Mouse (Mus musculus) liver, postnatal 0 days (tissue): ENCODE measurements around the gene Tm6sf2. TPM values are rescaled to one million over a fixed set of nuclear protein-coding genes. Genes with fewer than 3 reads are reported as not detected.

Experiments used
- ATAC-seq: fragments of 200-750 bp; cut with Nextera tagmentation; 2 replicates; pipeline ENCODE4 v1.8.0; 2017; ENCODE audit warnings: mild to moderate bottlenecking, moderate library complexity
- DNase-seq: peaks from one replicate; pipeline ENCODE4 v3.0.0-alpha.2; 2016
- H3K27ac ChIP-seq: fragments of 300-500 bp; sonication (generic); 2 replicates; pipeline ENCODE4 v1.5.1; 2014; ENCODE audit warnings: antibody characterized with exemption, moderate library complexity, mild to moderate bottlenecking, low read depth
- H3K27me3 ChIP-seq: fragments of 300-500 bp; sonication (generic); 2 replicates; pipeline ENCODE4 v1.6.1; 2014; ENCODE audit warnings: low read length, control low read depth, mixed read lengths; ENCODE audit not compliant: insufficient read depth
- H3K36me3 ChIP-seq: fragments of 300-500 bp; sonication (generic); replicated peaks from 2 replicates; pipeline ENCODE4 v1.6.1; 2014; ENCODE audit warnings: mild to moderate bottlenecking, control low read depth, low read length, moderate library complexity, mixed read lengths; ENCODE audit not compliant: insufficient read depth
- H3K4me1 ChIP-seq: fragments of 300-500 bp; sonication (generic); 2 replicates; pipeline ENCODE4 v1.6.1; 2014; ENCODE audit warnings: antibody characterized with exemption, mild to moderate bottlenecking, control low read depth; ENCODE audit not compliant: insufficient read depth
- H3K4me2 ChIP-seq: fragments of 300-500 bp; sonication (generic); 2 replicates; pipeline ENCODE4 v1.6.1; 2014; ENCODE audit warnings: low read depth, mild to moderate bottlenecking, low read length, moderate library complexity, mixed read lengths
- H3K4me3 ChIP-seq: fragments of 300-500 bp; sonication (generic); 2 replicates; pipeline ENCODE4 v1.5.1; 2014; ENCODE audit warnings: low read depth, low read length
- H3K9ac ChIP-seq: fragments of 300-500 bp; sonication (generic); replicated peaks from 2 replicates; pipeline ENCODE4 v1.6.1; 2014; ENCODE audit warnings: mild to moderate bottlenecking, moderate library complexity
- H3K9me3 ChIP-seq: fragments of 300-500 bp; sonication (generic); 2 replicates; pipeline ENCODE4 v1.6.1; 2016; ENCODE audit warnings: mild to moderate bottlenecking, control low read depth, low read length, mixed read lengths
- CTCF ChIP-seq: sonication (generic); IDR thresholded peaks from 2 replicates; pipeline ENCODE4 v1.5.1; 2016; ENCODE audit warnings: antibody characterized with exemption, low read depth
- EP300 ChIP-seq: IDR thresholded peaks from 2 replicates; pipeline ENCODE4 v1.6.1; 2016; ENCODE audit warnings: antibody characterized with exemption, low read depth, mild to moderate bottlenecking
- WGBS: fragments of 180-500 bp; shearing (Covaris S2); extraction: QIAGEN DNeasy Blood & Tissue Kit; methylation state at CpG from one replicate; pipeline ENCODE4 v1.1.7; 2014; ENCODE audit not compliant: insufficient replicate concordance; 5-methylcytosine and 5-hydroxymethylcytosine counted together
- polyA plus RNA-seq: library from polyadenylated mRNA; unstranded; fragments of >200 nt; fragmentation: Nextera tagmentation; extraction: Ambion mirVana; gene quantifications from 2 replicates; pipeline ENCODE4 v1.2.1, GENCODE M21; 2015

The Tm6sf2 gene
- polyA plus RNA-seq, 1 experiment from 2014 or later, result 38.7 TPM

DNA sequence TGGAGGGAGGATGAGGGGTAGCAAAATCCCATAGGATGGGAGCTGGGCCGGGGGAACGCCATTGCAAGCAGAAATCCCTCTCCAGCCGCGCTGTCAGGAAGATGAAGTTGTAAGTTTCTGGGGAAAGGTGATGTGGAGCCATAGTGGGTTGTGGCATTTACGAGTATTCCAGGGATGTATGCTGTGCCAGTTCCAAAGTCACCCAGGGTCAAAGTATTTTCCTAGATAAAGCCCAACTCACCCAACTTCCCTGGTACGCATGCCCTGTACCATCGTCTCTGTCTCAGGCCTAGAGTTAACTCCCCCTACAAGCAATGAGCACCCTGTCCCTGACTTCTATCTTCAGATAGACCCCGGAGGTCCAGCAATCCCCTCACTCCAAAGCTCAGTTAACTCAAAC, 396 bp downstream of the Tm6sf2 start:
- Histone ChIP-seq H3K9ac (peak overlapping the region; percentile 46; the same call in 1 of the 2 replicates), H3K27me3 (no peaks in the 10 kb centered on the region), H3K36me3 (peaks cover 20% of the 10 kb centered on the region; the same call in 1 of the 2 replicates), H3K4me2 (peak overlapping the region; percentile 68), H3K27ac (peak overlapping the region; percentile 69), H3K4me1 (peaks cover 18% of the 10 kb centered on the region), H3K9me3 (no peaks in the 10 kb centered on the region), H3K4me3 (peak overlapping the region; percentile 26)
- DNase-seq (no peak), ATAC-seq (no peak)
- no peak for TF ChIP-seq EP300
- no peak for TF ChIP-seq CTCF
- WGBS, result 56% methylated on average over 8 of the region's 8 CpGs

- Histone ChIP-seq H3K36me3 (peaks cover 14% of the 10 kb centered on the region; the same call in 1 of the 2 replicates), H3K4me2 (peak overlapping the region; percentile 68; the same call in 1 of the 2 replicates), H3K4me3 (peak overlapping the region; percentile 26; the same call in 1 of the 2 replicates), H3K9me3 (no peaks in the 10 kb centered on the region), H3K9ac (peak overlapping the region; percentile 46; the same call in 1 of the 2 replicates), H3K4me1 (peaks cover 18% of the 10 kb centered on the region), H3K27ac (no peak overlapping the region), H3K27me3 (no peaks in the 10 kb centered on the region)
- no peak for DNase-seq
- no peak for TF ChIP-seq CTCF
- no peak for TF ChIP-seq EP300
- 13% methylated on average over 1 of the region's 1 CpGs for WGBS
- ATAC-seq, result no peak
Observed at GRCm38 (mm10) chr8:70073682-70074081, 958 bp downstream of the Tm6sf2 start.

DNA sequence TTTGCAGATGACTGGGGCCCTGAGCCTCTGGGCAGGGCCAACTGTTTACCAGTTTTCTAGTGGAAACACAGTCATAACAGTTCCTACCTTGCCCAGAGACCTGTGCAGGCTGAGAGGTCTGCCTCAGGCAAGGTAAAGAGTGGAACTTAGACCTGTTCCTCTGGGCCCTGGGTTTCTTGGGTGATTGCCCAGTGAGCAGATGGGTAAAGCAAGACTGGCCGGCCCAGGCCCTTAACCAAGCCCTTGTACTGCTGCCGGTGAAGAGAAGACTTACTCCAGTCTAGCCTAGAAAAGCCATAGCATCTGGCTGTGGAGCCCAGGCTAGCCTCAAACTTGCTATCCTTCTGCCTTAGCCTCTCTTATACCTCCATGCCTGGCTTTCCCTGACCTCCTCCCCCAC, 9.3 kb downstream of the Tm6sf2 start:
- ATAC-seq, result no peak
- Histone ChIP-seq H3K36me3 (no peaks in the 10 kb centered on the region), H3K4me2 (no peak overlapping the region), H3K4me1 (peaks cover 15% of the 10 kb centered on the region), H3K9me3 (no peaks in the 10 kb centered on the region), H3K9ac (no peak overlapping the region), H3K27ac (no peak overlapping the region), H3K27me3 (peaks cover 53% of the 10 kb centered on the region), H3K4me3 (no peak overlapping the region)
- TF ChIP-seq EP300 (no peak), CTCF (no peak)
- no peak for DNase-seq
- 86% methylated on average over 2 of the region's 2 CpGs for WGBS

GRCm38 (mm10) chr8:70083285-70083684, 10.6 kb downstream of the Tm6sf2 start, which contains the start of gene Hapln4:
Gene Hapln4 (plus strand): TSS chr8:70083457.
- Histone ChIP-seq H3K27me3 (peaks cover 66% of the 10 kb centered on the region), H3K4me2 (peak within 1 kb of the TSS; percentile 68), H3K27ac (no peak within 1 kb of the TSS), H3K4me1 (peaks cover 20% of the 10 kb centered on the region), H3K9ac (no peak within 1 kb of the TSS; the same call in 1 of the 2 replicates), H3K9me3 (no peaks in the 10 kb centered on the region), H3K4me3 (peak within 1 kb of the TSS; percentile 41), H3K36me3 (no peaks in the 10 kb centered on the region)
- TF ChIP-seq EP300, result no peak
- no peak for TF ChIP-seq CTCF
- DNase-seq (peak; percentile 72), ATAC-seq (peak; percentile 53)
- 3% methylated on average over 26 of the region's 26 CpGs for WGBS

DNA sequence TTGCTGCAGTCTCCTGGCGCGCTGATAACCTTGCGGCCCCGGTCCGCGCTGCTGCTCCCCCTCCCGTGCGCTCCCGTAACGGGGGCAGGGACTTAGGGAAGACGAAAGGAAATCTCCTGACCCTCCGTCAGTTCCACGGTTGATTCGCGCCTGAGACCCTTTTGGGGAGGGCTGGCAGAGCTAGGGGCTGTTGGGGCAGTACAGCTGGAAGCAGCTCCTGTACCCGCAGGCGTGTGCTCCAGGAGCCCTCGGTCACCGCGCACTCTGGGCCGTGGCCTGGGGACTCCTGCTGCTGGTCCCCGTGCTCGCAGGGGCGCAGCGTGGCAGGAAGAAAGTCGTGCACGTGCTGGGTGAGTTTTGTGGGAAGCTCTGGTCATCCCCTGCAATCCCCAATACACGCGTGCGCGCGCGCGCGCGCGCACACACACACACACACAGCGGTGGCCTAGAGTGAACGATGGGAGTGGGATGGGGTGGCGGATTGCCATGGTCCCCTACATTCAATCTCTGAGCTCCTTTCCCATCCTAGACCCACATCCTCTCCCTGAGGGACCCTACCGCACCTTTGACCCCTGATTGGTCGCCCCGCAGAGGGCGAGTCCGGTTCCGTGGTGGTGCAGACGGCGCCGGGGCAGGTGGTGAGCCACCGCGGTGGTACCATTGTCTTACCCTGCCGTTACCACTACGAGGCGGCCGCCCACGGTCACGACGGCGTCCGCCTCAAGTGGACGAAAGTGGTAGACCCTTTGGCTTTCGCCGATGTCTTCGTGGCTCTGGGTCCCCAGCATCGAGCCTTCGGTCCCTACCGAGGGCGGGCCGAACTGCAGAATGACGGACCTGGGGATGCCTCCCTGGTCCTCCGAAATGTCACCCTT, 11.7 kb downstream of the Tm6sf2 start:
- H3K9me3 ChIP-seq, result no peaks in the 10 kb centered on the region
- H3K4me3 ChIP-seq, result peak overlapping the region; percentile 41
- H3K4me2 ChIP-seq, result peak overlapping the region; percentile 68
- H3K27me3 ChIP-seq, result peaks cover 77% of the 10 kb centered on the region
- ATAC-seq (no peak), DNase-seq (no peak)
- H3K4me1 ChIP-seq, result peaks cover 20% of the 10 kb centered on the region
- H3K9ac ChIP-seq, result no peak overlapping the region; the same call in 1 of the 2 replicates
- no peak for TF ChIP-seq CTCF
- TF ChIP-seq EP300, result no peak
- no peaks in the 10 kb centered on the region for H3K36me3 ChIP-seq
- H3K27ac ChIP-seq, result no peak overlapping the region
- WGBS, result 3% methylated on average over 71 of the region's 71 CpGs

GRCm38 (mm10) chr8:70086151-70086550, 13.4 kb downstream of the Tm6sf2 start:
- ATAC-seq, result no peak
- WGBS, result 38% methylated on average over 1 of the region's 1 CpGs
- H3K9ac ChIP-seq, result no peak overlapping the region
- H3K9me3 ChIP-seq, result no peaks in the 10 kb centered on the region
- H3K4me3 ChIP-seq, result no peak overlapping the region
- peaks cover 89% of the 10 kb centered on the region for H3K27me3 ChIP-seq
- no peaks in the 10 kb centered on the region for H3K36me3 ChIP-seq
- H3K27ac ChIP-seq, result no peak overlapping the region
- no peak overlapping the region for H3K4me2 ChIP-seq
- peaks cover 20% of the 10 kb centered on the region for H3K4me1 ChIP-seq
- TF ChIP-seq CTCF, result no peak
- TF ChIP-seq EP300, result no peak
- no peak for DNase-seq
